Mouse (Mus musculus) heart, embryonic 15.5 days (tissue): ENCODE data around the gene Leprot. TPM values are rescaled to one million over a fixed set of nuclear protein-coding genes. Genes with fewer than 3 reads are reported as not detected.

Experiments
- ATAC-seq: fragments of 200-750 bp; cut with Nextera tagmentation; replicated peaks from 2 replicates; pipeline ENCODE4 v1.8.0; 2017; ENCODE audit warnings: low read depth, moderate TSS enrichment; ENCODE audit not compliant: insufficient number of reproducible peaks, insufficient read depth, low FRiP score
- H3K27ac ChIP-seq: fragments of 300-500 bp; sonication (generic); 2 replicates; pipeline ENCODE4 v1.5.1; 2015; ENCODE audit warnings: mild to moderate bottlenecking, inconsistent platforms
- H3K27me3 ChIP-seq: fragments of 300-500 bp; sonication (generic); 2 replicates; pipeline ENCODE4 v1.6.1; 2015; ENCODE audit warnings: inconsistent platforms
- H3K36me3 ChIP-seq: fragments of 300-500 bp; sonication (generic); 2 replicates; pipeline ENCODE4 v1.6.1; 2015; ENCODE audit warnings: mild to moderate bottlenecking, inconsistent platforms
- H3K4me1 ChIP-seq: fragments of 300-500 bp; sonication (generic); replicated peaks from 2 replicates; pipeline ENCODE4 v1.6.1; 2015; ENCODE audit warnings: inconsistent platforms
- H3K4me2 ChIP-seq: fragments of 300-500 bp; sonication (generic); 2 replicates; pipeline ENCODE4 v1.6.1; 2015; ENCODE audit warnings: inconsistent platforms, mild to moderate bottlenecking, moderate library complexity
- H3K4me3 ChIP-seq: fragments of 300-500 bp; sonication (generic); 2 replicates; pipeline ENCODE4 v1.5.1; 2015; ENCODE audit warnings: mild to moderate bottlenecking, inconsistent platforms
- H3K9ac ChIP-seq: fragments of 300-500 bp; sonication (generic); 2 replicates; pipeline ENCODE4 v1.6.1; 2015; ENCODE audit warnings: mild to moderate bottlenecking, inconsistent platforms
- H3K9me3 ChIP-seq: fragments of 300-500 bp; sonication (generic); replicated peaks from 2 replicates; pipeline ENCODE4 v1.6.1; 2016; ENCODE audit warnings: inconsistent platforms
- WGBS: fragments of 180-500 bp; shearing (Covaris S2); methylation state at CpG from one replicate; pipeline ENCODE4 v1.1.7; 2015; ENCODE audit warnings: mixed read lengths; 5-methylcytosine and 5-hydroxymethylcytosine counted together
- polyA plus RNA-seq: library from polyadenylated mRNA; unstranded; fragments of >200 nt; fragmentation: Nextera tagmentation; extraction: Ambion mirVana; gene quantifications from 2 replicates; pipeline ENCODE4 v1.2.1, GENCODE M21; 2015

Leprot gene
- polyA plus RNA-seq, 1 experiment from 2014 or later = 72.6 TPM

DNA sequence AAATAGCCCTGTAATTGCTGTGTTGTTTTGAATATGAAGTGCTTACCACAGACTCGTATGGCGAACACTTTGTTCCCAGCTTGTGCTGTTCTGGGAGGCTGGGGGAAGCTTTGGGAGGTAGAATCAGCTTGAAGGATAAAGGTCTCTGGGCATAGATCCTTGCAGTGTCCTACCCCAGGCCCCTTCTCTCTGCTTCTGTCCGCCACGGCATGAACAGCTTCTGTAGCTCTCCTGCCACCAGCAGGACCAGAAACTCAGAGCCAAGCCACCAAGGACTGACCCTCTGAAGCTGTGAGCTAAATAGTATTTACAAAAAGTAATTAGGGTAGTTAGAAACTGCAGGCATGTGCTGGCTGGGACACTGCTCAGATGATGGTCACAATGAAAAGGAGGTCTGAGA lies 17.2 kb downstream of the Leprot start:
- Histone ChIP-seq H3K27me3 (no peaks in the 10 kb centered on the region), H3K4me1 (no peaks in the 10 kb centered on the region; the same call in 1 of the 2 replicates), H3K9ac (no peak overlapping the region), H3K9me3 (no peaks in the 10 kb centered on the region), H3K4me2 (no peak overlapping the region), H3K4me3 (no peak overlapping the region), H3K27ac (no peak overlapping the region), H3K36me3 (peaks cover 33% of the 10 kb centered on the region)
- WGBS = 87% methylated on average over 4 of the region's 4 CpGs
- no peak for ATAC-seq

DNA sequence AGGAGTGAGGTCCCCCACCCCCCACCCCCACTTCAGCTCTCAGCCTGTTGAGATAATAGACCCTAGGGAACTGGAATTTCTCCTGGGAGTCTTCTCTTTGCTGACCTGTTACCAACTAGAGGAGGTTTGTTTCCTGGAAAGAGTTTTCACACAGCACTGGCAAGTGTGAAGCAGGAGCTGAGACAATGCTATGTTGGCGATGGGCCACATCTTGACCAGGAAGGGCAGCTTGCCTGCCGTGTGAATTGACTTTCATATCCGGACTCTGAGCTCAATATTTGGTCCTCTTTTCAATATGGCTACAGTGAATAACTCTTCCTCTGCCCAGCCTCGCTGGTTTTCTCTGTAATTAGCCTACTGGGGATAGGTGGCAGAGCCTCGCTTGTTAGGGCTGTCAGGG lies 21.6 kb downstream of the Leprot start:
- Histone ChIP-seq H3K36me3 (no peaks in the 10 kb centered on the region), H3K27me3 (no peaks in the 10 kb centered on the region), H3K4me2 (no peak overlapping the region), H3K9ac (no peak overlapping the region), H3K9me3 (no peaks in the 10 kb centered on the region), H3K27ac (no peak overlapping the region), H3K4me3 (no peak overlapping the region), H3K4me1 (no peaks in the 10 kb centered on the region; the same call in 1 of the 2 replicates)
- 62% methylated on average over 5 of the region's 5 CpGs for WGBS
- no peak for ATAC-seq

DNA sequence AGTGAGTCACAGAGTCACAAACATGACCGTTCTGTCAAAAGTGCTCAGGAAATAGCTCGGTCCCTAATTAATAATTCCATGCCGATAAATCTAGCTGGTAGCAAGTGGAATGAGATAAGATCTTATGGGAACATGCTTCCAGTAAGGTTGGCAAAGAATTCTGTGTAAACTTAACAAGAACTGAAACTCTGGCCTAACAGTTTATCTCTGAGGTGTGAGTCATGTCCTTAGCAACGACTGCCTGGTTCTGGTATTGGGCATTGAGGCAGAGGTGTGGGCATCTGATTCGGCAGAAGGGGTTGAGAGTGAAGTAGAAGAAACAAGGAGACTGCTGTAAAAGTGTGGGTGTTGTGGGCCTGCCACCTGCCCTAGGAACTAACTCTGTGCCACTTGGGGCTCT lies 22.3 kb downstream of the Leprot start:
- Histone ChIP-seq H3K4me2 (no peak overlapping the region), H3K4me3 (no peak overlapping the region), H3K27ac (no peak overlapping the region), H3K9ac (no peak overlapping the region), H3K27me3 (no peaks in the 10 kb centered on the region), H3K9me3 (no peaks in the 10 kb centered on the region), H3K4me1 (no peaks in the 10 kb centered on the region; the same call in 1 of the 2 replicates), H3K36me3 (no peaks in the 10 kb centered on the region)
- ATAC-seq = no peak
- 73% methylated on average over 5 of the region's 5 CpGs for WGBS

DNA sequence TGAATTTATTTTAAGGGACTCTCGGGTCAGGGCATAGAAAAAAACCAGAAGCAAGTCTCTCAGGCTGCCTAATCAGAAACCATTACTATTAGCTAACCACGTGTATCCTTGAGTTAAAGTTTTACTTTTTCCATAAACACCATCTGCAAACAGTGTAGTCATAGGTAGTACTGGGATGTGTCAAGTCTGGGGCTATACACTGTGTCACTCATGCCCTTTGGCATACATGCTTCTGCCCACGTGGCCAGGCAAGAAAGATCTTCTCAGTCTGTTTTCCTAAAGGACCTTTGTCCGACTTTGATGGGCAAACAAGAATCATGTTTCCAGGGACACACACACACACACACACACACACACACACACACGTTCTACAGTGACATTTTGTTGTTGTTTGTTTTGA lies 27.3 kb downstream of the Leprot start:
- Histone ChIP-seq H3K27me3 (no peaks in the 10 kb centered on the region), H3K9me3 (no peaks in the 10 kb centered on the region), H3K36me3 (no peaks in the 10 kb centered on the region), H3K27ac (no peak overlapping the region), H3K9ac (no peak overlapping the region), H3K4me1 (no peaks in the 10 kb centered on the region), H3K4me2 (no peak overlapping the region), H3K4me3 (no peak overlapping the region)
- no peak for ATAC-seq
- WGBS = 66% methylated on average over 5 of the region's 5 CpGs

DNA sequence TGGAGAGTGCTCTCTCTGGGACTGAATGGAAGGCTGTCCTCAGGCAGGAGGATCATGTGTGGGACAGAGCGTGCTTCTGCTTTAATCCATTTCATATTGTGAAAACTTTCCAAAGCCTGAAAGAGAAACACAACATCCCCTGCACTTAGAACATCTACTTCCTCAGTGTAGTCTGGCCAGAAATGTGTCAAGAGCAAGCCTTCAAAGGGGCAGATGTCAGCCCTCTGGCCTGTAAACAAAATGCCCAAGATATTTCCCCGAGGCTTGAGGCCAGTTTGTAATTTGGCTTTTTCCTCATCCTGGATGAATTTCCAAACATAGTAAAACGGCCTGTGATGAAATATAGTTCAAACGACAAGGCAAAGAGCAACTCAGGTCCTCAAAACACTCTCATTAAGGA lies 28.2 kb downstream of the Leprot start:
- H3K9me3 ChIP-seq = no peaks in the 10 kb centered on the region
- H3K4me1 ChIP-seq = no peaks in the 10 kb centered on the region
- H3K27ac ChIP-seq = no peak overlapping the region
- no peak overlapping the region for H3K4me2 ChIP-seq
- 56% methylated on average over 4 of the region's 4 CpGs for WGBS
- no peak for ATAC-seq
- H3K27me3 ChIP-seq = no peaks in the 10 kb centered on the region
- H3K36me3 ChIP-seq = no peaks in the 10 kb centered on the region
- no peak overlapping the region for H3K9ac ChIP-seq
- no peak overlapping the region for H3K4me3 ChIP-seq

DNA sequence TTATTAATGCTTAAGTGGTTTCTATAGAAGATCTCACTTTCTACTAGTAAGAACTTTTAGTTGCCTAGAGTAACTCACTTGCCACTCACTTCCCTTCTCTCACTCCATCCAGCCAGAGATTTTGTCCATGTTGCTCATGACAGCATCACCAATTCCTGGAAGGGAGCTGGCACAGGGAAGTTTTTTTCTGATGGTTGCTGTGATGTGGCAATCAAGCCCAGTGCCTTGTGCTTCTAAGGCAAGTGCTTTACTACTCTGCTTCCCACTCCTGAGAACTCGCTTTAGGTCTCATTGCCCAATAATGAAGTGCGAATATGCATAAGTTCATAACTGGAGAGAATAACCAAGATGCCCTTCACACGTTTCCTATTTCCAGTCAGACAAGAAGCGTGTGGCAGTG lies 35.1 kb downstream of the Leprot start:
- Histone ChIP-seq H3K4me1 (no peaks in the 10 kb centered on the region), H3K9ac (no peak overlapping the region), H3K36me3 (no peaks in the 10 kb centered on the region), H3K27me3 (no peaks in the 10 kb centered on the region), H3K4me2 (no peak overlapping the region), H3K4me3 (no peak overlapping the region), H3K27ac (no peak overlapping the region), H3K9me3 (no peaks in the 10 kb centered on the region)
- no peak for ATAC-seq
- WGBS = 84% methylated on average over 4 of the region's 4 CpGs

DNA sequence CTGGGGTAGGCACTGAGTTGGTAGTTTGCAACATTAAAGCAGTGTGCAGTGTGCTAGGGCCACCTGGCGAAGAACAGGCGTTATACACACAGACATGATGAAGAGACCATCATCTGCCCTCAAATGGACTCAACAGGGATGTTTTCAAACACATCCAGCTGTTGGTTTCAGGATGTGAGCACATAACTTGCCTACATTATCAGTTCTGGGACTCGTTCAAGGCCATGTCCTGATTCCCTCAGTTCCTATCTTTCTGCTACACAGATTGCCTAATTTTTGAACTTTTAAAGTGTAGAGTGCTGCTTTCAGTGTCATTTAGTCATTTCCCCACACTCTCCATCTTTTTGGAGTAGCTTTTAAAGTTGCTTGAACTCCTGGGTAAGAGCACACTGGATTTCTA lies 35.6 kb downstream of the Leprot start:
- Histone ChIP-seq H3K4me1 (no peaks in the 10 kb centered on the region), H3K4me3 (no peak overlapping the region), H3K27ac (no peak overlapping the region), H3K27me3 (no peaks in the 10 kb centered on the region), H3K9me3 (no peaks in the 10 kb centered on the region), H3K4me2 (no peak overlapping the region), H3K36me3 (no peaks in the 10 kb centered on the region), H3K9ac (no peak overlapping the region)
- ATAC-seq = no peak
- WGBS = 60% methylated on average over 3 of the region's 3 CpGs

DNA sequence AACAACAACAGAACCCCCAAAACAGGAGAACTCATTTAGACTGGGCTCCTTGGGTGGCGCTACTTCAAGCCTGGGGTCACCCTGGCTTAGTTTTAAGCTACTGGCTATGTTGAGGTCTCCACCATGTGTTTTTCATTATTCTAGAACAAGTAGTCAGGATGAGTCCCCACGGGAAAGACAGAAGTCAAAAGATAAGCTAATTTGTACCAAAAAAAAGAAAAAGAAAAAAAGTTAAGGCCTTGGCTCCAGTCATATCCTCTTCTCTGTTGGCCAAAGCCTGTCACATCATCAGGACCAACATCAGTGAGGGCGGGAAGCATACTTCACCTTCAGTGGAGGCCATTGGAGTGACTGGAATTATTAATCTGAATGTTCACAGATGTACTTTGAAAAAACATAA lies 37.3 kb downstream of the Leprot start:
- 67% methylated on average over 3 of the region's 3 CpGs for WGBS
- Histone ChIP-seq H3K9ac (no peak overlapping the region), H3K27me3 (no peaks in the 10 kb centered on the region), H3K4me3 (no peak overlapping the region), H3K36me3 (no peaks in the 10 kb centered on the region), H3K4me2 (no peak overlapping the region), H3K4me1 (no peaks in the 10 kb centered on the region), H3K9me3 (no peaks in the 10 kb centered on the region), H3K27ac (no peak overlapping the region)
- no peak for ATAC-seq

DNA sequence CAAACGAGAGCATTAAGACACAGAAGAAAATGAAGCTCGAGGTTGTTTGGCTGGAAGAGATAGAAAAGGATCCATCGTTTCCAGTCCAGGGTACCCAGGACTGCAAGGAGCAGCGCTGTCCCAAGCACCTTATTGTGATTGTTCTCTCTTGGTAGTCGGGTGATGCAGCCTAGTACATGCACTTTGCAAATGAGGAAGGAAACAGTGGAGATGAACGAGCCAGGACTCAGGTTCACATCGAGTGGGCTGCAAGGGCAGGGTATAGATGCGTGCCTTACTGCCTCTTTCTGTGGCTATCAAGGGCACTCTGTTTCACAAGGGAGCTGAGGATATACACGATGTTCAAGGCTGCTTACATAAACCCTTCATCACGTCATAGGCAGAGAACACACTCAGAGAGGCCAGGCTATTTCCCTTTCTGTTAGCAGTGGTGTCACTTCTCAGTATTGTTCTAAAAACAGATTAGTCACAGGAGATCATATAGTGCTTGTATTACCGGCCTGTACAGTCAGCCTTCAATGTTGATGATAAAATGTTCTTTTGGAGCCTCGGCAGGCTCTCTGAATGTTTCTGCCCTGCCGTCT lies 38.8 kb downstream of the Leprot start:
- Histone ChIP-seq H3K36me3 (no peaks in the 10 kb centered on the region), H3K27me3 (no peaks in the 10 kb centered on the region), H3K27ac (no peak overlapping the region), H3K4me2 (no peak overlapping the region), H3K4me3 (no peak overlapping the region), H3K9ac (no peak overlapping the region), H3K4me1 (no peaks in the 10 kb centered on the region), H3K9me3 (no peaks in the 10 kb centered on the region)
- WGBS = 65% methylated on average over 13 of the region's 13 CpGs
- no peak for ATAC-seq

DNA sequence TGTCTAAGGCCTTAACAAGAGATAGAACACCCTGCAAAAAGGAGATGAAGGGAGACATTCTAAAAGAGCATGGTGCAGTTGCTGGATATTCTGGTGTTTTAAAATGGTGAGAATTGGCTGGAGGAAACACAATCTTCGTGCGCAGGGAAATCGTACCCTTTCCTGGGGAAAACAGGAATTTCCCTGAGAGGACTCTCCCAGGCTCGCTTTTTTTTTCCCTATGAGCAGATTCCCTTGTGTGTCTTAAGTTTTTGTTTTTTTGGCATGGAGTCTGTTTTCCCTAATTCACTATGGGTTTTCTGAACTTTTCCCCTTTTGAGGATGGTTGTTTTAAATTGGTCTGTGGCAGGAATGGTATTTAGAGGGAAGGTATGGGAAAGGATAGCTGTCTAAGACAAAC lies 41.7 kb downstream of the Leprot start:
- H3K4me2 ChIP-seq = no peak overlapping the region
- no peaks in the 10 kb centered on the region for H3K9me3 ChIP-seq
- H3K4me3 ChIP-seq = no peak overlapping the region
- no peak overlapping the region for H3K9ac ChIP-seq
- no peaks in the 10 kb centered on the region for H3K4me1 ChIP-seq
- ATAC-seq = no peak
- no peaks in the 10 kb centered on the region for H3K36me3 ChIP-seq
- 0 out of 2 replicates have a peak overlapping the region, but pooled peaks have one; percentile 24 for H3K27ac ChIP-seq
- H3K27me3 ChIP-seq = no peaks in the 10 kb centered on the region
- 82% methylated on average over 4 of the region's 4 CpGs for WGBS

DNA sequence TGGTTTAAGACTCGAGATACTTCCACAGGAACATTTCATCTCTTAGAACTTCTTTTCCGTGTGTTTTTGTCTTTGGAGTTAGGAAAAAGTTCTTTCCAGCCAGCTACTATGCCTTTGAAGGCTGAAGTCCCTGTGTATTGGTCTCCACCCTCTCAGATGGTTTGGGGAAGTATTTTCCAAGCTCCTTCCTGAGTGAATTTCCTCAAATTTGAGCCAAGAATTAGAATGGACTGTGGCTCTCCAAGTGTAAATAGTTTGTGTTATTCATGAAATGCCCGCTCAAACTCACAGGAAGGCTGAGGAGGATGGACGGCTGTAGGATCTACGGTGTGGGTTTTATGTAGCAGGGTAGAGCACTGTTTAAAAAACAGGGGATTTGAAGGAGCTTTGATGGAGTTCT lies 42.1 kb downstream of the Leprot start:
- no peak overlapping the region for H3K9ac ChIP-seq
- 64% methylated on average over 5 of the region's 5 CpGs for WGBS
- H3K27me3 ChIP-seq = no peaks in the 10 kb centered on the region
- no peaks in the 10 kb centered on the region for H3K36me3 ChIP-seq
- H3K9me3 ChIP-seq = no peaks in the 10 kb centered on the region
- no peak for ATAC-seq
- no peaks in the 10 kb centered on the region for H3K4me1 ChIP-seq
- H3K27ac ChIP-seq = 0 out of 2 replicates have a peak overlapping the region, but pooled peaks have one; percentile 24
- H3K4me2 ChIP-seq = no peak overlapping the region
- no peak overlapping the region for H3K4me3 ChIP-seq

DNA sequence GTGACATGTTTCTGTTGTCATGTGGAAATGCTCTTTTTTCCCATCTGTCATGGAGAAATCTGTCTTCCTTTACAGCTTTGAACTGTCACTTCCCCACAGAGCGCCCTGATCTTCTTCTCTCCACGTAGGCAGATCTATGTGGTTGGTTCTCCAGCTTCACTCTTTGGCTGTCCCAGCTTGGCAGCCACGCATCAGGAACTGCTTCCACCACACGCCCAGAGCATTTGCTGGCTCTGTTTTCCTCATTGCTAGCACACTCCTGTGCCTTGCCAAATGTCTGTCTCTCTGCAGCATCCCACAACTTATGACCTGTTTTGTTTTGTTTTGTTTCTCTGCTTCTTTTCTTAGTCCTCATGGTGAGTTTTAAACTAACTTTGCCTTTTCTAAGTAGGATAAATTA lies 45.4 kb downstream of the Leprot start:
- no peak for ATAC-seq
- no peak overlapping the region for H3K4me2 ChIP-seq
- H3K27me3 ChIP-seq = no peaks in the 10 kb centered on the region
- H3K9me3 ChIP-seq = no peaks in the 10 kb centered on the region
- no peaks in the 10 kb centered on the region for H3K36me3 ChIP-seq
- H3K27ac ChIP-seq = no peak overlapping the region
- no peaks in the 10 kb centered on the region for H3K4me1 ChIP-seq
- H3K4me3 ChIP-seq = no peak overlapping the region
- WGBS = 66% methylated on average over 4 of the region's 4 CpGs
- no peak overlapping the region for H3K9ac ChIP-seq
